Mouse (Mus musculus): ENCODE results near the gene Olfr605. TPM values are rescaled to one million over a fixed set of nuclear protein-coding genes. Genes with fewer than 3 reads are reported as not detected.
"Not testable (repeated sequence)": the region's sequence is repeated elsewhere in the genome, so short reads cannot be mapped to it uniquely, and the experiment has no call there.

The Olfr605 gene
- polyA plus RNA-seq (2015; fragmentation: Nextera tagmentation; extraction: Ambion mirVana): not detected in 2 replicates

GRCm38 (mm10) chr7:103445339-103445738 is at the start of gene Olfr605:
Gene Olfr605, minus strand, starts transcription at chr7:103445439.
- no peak within 1 kb of the TSS for H3K9ac ChIP-seq
- no peaks in the 10 kb centered on the region for H3K4me1 ChIP-seq
- no peaks in the 10 kb centered on the region for H3K9me3 ChIP-seq
- H3K4me3 ChIP-seq: no peak within 1 kb of the TSS
- ATAC-seq (ENCODE audit: low FRiP score, low read depth): no peak
- no peaks in the 10 kb centered on the region for H3K27me3 ChIP-seq
- H3K36me3 ChIP-seq: no peaks in the 10 kb centered on the region
- no peak within 1 kb of the TSS for H3K27ac ChIP-seq
- no peak within 1 kb of the TSS for H3K4me2 ChIP-seq (replicated peaks)
- 92% methylated on average over 1 of the region's 1 CpGs for WGBS

- 87% methylated on average over 9 of the region's 9 CpGs for WGBS
- H3K4me2 ChIP-seq (replicated peaks); H3K27me3 ChIP-seq; H3K4me3 ChIP-seq; H3K27ac ChIP-seq; H3K4me1 ChIP-seq; H3K36me3 ChIP-seq; H3K9ac ChIP-seq; ATAC-seq (ENCODE audit: low FRiP score, low read depth); H3K9me3 ChIP-seq: not testable (repeated sequence)
Observed at GRCm38 (mm10) chr7:103477106-103477505, 31.9 kb upstream of the Olfr605 start.

DNA sequence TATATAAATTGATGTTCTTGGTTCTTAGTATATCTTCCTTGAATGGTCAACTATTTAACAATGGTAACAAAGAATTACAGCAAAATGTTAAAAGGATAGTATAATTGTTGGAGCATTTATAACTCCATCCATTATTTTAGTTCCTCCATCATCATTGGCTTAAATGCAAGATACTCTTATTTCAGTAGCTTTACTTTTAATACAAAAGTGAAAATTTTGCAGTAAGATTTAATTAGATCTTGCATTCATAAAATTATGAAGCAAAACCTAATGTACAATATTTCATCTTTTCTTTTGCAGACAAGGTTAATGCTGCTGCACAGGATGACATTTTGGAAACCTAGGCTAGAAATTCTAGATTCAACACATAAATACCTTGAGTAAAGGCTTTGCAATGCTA is 24.3 kb upstream of the Olfr605 start, which contains the start of gene Olfr608:
TSS of gene Olfr608 (plus strand) at position 301 of the 400 bp plus-strand sequence.
- Histone ChIP-seq H3K4me3 (no peak within 1 kb of the TSS), H3K4me1 (no peaks in the 10 kb centered on the region), H3K4me2 (replicated peaks) (no peak within 1 kb of the TSS), H3K9me3 (no peaks in the 10 kb centered on the region), H3K9ac (no peak within 1 kb of the TSS), H3K36me3 (no peaks in the 10 kb centered on the region), H3K27ac (no peak within 1 kb of the TSS), H3K27me3 (no peaks in the 10 kb centered on the region)
- ATAC-seq (ENCODE audit: low FRiP score, low read depth): no peak

DNA sequence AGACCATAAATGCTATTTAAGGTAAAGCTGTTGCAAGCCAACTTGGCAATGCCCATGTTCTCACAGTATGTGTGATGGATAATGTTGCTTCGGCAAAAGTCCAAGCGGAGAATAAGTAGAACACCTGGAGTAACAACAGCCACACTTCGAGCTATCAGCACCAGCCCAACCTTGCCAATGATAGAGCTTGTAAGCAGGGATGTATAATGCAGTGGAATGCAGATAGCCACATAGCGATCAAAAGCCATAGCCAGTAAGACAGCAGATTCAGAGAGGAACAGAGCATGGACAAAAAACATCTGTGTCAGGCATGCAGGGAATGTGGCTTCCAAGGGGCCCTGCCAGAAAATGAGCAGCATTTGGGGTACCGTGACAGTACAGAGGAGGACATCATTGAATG is 15.4 kb upstream of the Olfr605 start:
- Histone ChIP-seq H3K27me3 (no peaks in the 10 kb centered on the region), H3K4me3 (no peak overlapping the region), H3K9me3 (no peaks in the 10 kb centered on the region), H3K4me2 (replicated peaks) (no peak overlapping the region), H3K36me3 (no peaks in the 10 kb centered on the region), H3K9ac (no peak overlapping the region), H3K4me1 (no peaks in the 10 kb centered on the region), H3K27ac (no peak overlapping the region)
- 90% methylated on average over 5 of the region's 5 CpGs for WGBS
- no peak for ATAC-seq (ENCODE audit: low FRiP score, low read depth)

DNA sequence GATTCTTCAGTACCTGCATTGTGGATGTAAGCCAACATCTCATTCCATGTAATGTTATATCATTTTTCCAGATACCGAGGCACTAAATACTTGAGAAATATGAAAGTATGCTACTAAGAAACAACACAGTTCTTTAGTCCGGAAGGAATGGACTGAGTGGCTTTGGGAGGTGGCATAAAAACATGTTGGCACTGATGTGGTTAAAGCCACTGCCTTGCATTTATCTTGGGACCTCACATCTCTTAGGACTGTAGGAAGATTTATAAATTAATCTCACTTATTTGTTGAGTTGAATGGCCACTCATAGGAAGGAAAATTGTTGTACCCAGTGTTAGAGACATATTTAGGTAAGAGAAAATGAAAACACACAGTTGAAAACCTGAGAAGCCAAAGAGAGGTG is 3.5 kb upstream of the Olfr605 start, which contains the start of gene Olfr606:
TSS of gene Olfr606 (plus strand) at position 301 of the 400 bp plus-strand sequence.
- H3K27me3 ChIP-seq: no peaks in the 10 kb centered on the region
- no peak within 1 kb of the TSS for H3K4me3 ChIP-seq
- no peak within 1 kb of the TSS for H3K27ac ChIP-seq
- H3K9ac ChIP-seq: no peak within 1 kb of the TSS
- no peak for ATAC-seq (ENCODE audit: low FRiP score, low read depth)
- H3K36me3 ChIP-seq: no peaks in the 10 kb centered on the region
- WGBS: 90% methylated on average over 2 of the region's 2 CpGs
- H3K4me1 ChIP-seq: no peaks in the 10 kb centered on the region
- no peaks in the 10 kb centered on the region for H3K9me3 ChIP-seq
- H3K4me2 ChIP-seq (replicated peaks): no peak within 1 kb of the TSS

DNA sequence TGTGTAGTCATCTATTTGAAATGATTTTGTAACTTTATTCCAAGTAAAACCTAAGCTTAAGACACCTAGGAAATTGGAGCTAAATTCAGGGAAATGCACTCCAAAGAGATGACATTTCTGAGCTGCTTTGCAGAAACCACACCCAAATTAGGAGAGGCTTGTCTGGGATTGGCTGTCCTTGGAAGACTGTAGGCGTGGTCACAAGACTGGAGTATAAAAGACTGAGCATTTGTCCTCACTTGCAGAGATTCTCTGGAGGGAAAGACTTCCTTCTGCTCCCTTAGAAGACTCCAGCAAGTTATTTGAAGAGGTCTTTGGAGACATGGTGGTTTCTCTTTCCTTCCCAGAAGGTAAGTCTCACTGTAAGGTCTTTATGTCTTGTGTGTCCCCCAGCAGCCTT is 30.5 kb downstream of the Olfr605 start, which contains the start of gene Usp17lc:
TSS of gene Usp17lc (plus strand) at position 301 of the 400 bp plus-strand sequence.
- ATAC-seq (ENCODE audit: low FRiP score, low read depth); H3K9ac ChIP-seq; H3K4me2 ChIP-seq (replicated peaks); H3K36me3 ChIP-seq; H3K4me1 ChIP-seq; H3K27me3 ChIP-seq; H3K27ac ChIP-seq; H3K4me3 ChIP-seq; H3K9me3 ChIP-seq: not testable (repeated sequence)
- WGBS: 75% methylated on average over 1 of the region's 1 CpGs

DNA sequence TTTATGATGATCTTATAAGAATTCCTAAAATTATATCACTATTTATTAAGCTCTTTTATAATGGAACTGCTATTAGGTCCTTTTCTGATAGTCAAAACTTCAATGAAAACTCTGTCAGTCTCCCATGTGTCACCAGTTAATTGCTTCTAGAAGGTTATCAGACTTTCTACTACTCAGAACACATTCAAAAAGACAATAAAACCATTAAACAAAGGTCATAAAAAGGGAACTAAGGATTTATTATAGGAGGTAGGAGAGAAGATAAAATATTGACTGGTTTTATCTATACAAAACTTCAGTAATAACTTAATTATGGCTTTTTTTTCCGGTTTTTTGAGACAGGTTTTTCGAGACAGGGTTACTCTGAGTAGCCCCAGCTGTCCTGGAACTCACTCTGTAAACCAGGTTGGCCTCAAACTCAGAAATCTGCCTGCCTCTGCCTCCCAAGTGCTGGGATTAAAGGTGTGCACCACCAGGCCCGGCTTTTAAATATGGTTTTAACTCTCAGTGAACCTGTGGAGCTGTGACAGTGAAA is 38.7 kb downstream of the Olfr605 start:
- not testable (repeated sequence) for H3K4me3 ChIP-seq; ATAC-seq (ENCODE audit: low FRiP score, low read depth); H3K36me3 ChIP-seq; H3K27ac ChIP-seq; H3K4me1 ChIP-seq; H3K9ac ChIP-seq; H3K4me2 ChIP-seq (replicated peaks); H3K27me3 ChIP-seq; H3K9me3 ChIP-seq
- WGBS: 76% methylated on average over 3 of the region's 3 CpGs

- Histone ChIP-seq H3K9ac (no peak overlapping the region), H3K27ac (no peak overlapping the region), H3K9me3 (no peaks in the 10 kb centered on the region), H3K27me3 (no peaks in the 10 kb centered on the region), H3K4me1 (no peaks in the 10 kb centered on the region), H3K4me3 (no peak overlapping the region), H3K4me2 (replicated peaks) (no peak overlapping the region), H3K36me3 (no peaks in the 10 kb centered on the region)
- ATAC-seq (ENCODE audit: low FRiP score, low read depth): no peak
- WGBS: 21% methylated on average over 1 of the region's 1 CpGs
Observed at GRCm38 (mm10) chr7:103398981-103399380, 46.3 kb downstream of the Olfr605 start.

DNA sequence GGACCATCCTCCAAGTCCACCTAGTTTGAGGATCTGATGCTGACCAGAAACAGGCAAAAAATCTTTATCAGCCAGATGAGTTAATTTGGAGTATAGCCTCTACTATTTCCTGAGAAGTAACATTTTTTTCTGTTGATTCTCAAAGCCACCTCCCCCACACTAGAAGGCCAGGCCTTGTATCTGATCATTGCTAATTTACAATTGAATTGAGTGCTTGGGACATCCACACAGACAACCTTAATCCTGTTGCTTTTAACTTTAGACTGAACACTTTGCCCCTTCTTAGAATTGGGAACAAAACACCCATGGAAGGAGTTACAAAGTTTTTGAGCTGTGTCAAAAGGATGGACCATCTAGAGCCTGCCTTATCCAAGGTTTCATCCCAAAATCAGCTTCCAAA is 47.5 kb downstream of the Olfr605 start:
- no peaks in the 10 kb centered on the region for H3K9me3 ChIP-seq
- H3K4me1 ChIP-seq: no peaks in the 10 kb centered on the region
- H3K27ac ChIP-seq: no peak overlapping the region
- no peaks in the 10 kb centered on the region for H3K36me3 ChIP-seq
- no peak for ATAC-seq (ENCODE audit: low FRiP score, low read depth)
- no peak overlapping the region for H3K4me3 ChIP-seq
- H3K9ac ChIP-seq: no peak overlapping the region
- H3K4me2 ChIP-seq (replicated peaks): no peak overlapping the region
- H3K27me3 ChIP-seq: no peaks in the 10 kb centered on the region

Small RNA genes within 50 kb of the gene (microRNA-seq; reads per million reads assigned to microRNA genes)
- gene Gm25774: not detected

Other genes starting within 250 kb of the Olfr605 start
- gene Olfr593, start 233.6 kb downstream of the Olfr605 start, polyA plus RNA-seq (2015; fragmentation: Nextera tagmentation; extraction: Ambion mirVana): not detected in 2 replicates
- gene Olfr594, start 228.4 kb downstream of the Olfr605 start, polyA plus RNA-seq (2015; fragmentation: Nextera tagmentation; extraction: Ambion mirVana): not detected in 2 replicates
- not detected in 2 replicates for gene Usp17ld, start 192.9 kb downstream of the Olfr605 start, polyA plus RNA-seq (2015; fragmentation: Nextera tagmentation; extraction: Ambion mirVana)
- gene Olfr596, start 139.8 kb downstream of the Olfr605 start, polyA plus RNA-seq (2015; fragmentation: Nextera tagmentation; extraction: Ambion mirVana): not detected in 2 replicates
- gene Olfr597, start 129.1 kb downstream of the Olfr605 start, polyA plus RNA-seq (2015; fragmentation: Nextera tagmentation; extraction: Ambion mirVana): not detected in 2 replicates
- gene Olfr598, start 121.9 kb downstream of the Olfr605 start, polyA plus RNA-seq (2015; fragmentation: Nextera tagmentation; extraction: Ambion mirVana): not detected in 2 replicates
- gene Olfr599, start 109.5 kb downstream of the Olfr605 start, polyA plus RNA-seq (2015; fragmentation: Nextera tagmentation; extraction: Ambion mirVana): not detected in 2 replicates
- not detected in 2 replicates for gene Olfr600, start 95.8 kb downstream of the Olfr605 start, polyA plus RNA-seq (2015; fragmentation: Nextera tagmentation; extraction: Ambion mirVana)
- not detected in 2 replicates for gene Olfr601, start 82.8 kb downstream of the Olfr605 start, polyA plus RNA-seq (2015; fragmentation: Nextera tagmentation; extraction: Ambion mirVana)
- gene Olfr603, start 59.3 kb downstream of the Olfr605 start, polyA plus RNA-seq (2015; fragmentation: Nextera tagmentation; extraction: Ambion mirVana): not detected in 2 replicates
- not detected in 2 replicates for gene Usp17lc, start 30.4 kb downstream of the Olfr605 start, polyA plus RNA-seq (2015; fragmentation: Nextera tagmentation; extraction: Ambion mirVana)
- not detected in 2 replicates for gene Olfr606, start 3.6 kb upstream of the Olfr605 start, polyA plus RNA-seq (2015; fragmentation: Nextera tagmentation; extraction: Ambion mirVana)
- gene Olfr607, start 18.7 kb upstream of the Olfr605 start, polyA plus RNA-seq (2015; fragmentation: Nextera tagmentation; extraction: Ambion mirVana): not detected in 2 replicates
- not detected in 2 replicates for gene Olfr608, start 24.4 kb upstream of the Olfr605 start, polyA plus RNA-seq (2015; fragmentation: Nextera tagmentation; extraction: Ambion mirVana)
- not detected in 2 replicates for gene Olfr609, start 52.6 kb upstream of the Olfr605 start, polyA plus RNA-seq (2015; fragmentation: Nextera tagmentation; extraction: Ambion mirVana)
- not detected in 2 replicates for gene Olfr610, start 66.7 kb upstream of the Olfr605 start, polyA plus RNA-seq (2015; fragmentation: Nextera tagmentation; extraction: Ambion mirVana)
- not detected in 2 replicates for gene Olfr611, start 75.4 kb upstream of the Olfr605 start, polyA plus RNA-seq (2015; fragmentation: Nextera tagmentation; extraction: Ambion mirVana)
- not detected in 2 replicates for gene Olfr612, start 97.3 kb upstream of the Olfr605 start, polyA plus RNA-seq (2015; fragmentation: Nextera tagmentation; extraction: Ambion mirVana)
- not detected in 2 replicates for gene Olfr613, start 102.6 kb upstream of the Olfr605 start, polyA plus RNA-seq (2015; fragmentation: Nextera tagmentation; extraction: Ambion mirVana)
- not detected in 2 replicates for gene Olfr615, start 110.6 kb upstream of the Olfr605 start, polyA plus RNA-seq (2015; fragmentation: Nextera tagmentation; extraction: Ambion mirVana)
- not detected in 2 replicates for gene Olfr616, start 123.7 kb upstream of the Olfr605 start, polyA plus RNA-seq (2015; fragmentation: Nextera tagmentation; extraction: Ambion mirVana)
- gene Olfr617, start 127.6 kb upstream of the Olfr605 start, polyA plus RNA-seq (2015; fragmentation: Nextera tagmentation; extraction: Ambion mirVana): not detected in 2 replicates
- gene Olfr618, start 144.7 kb upstream of the Olfr605 start, polyA plus RNA-seq (2015; fragmentation: Nextera tagmentation; extraction: Ambion mirVana): not detected in 2 replicates
- gene Olfr619, start 155.1 kb upstream of the Olfr605 start, polyA plus RNA-seq (2015; fragmentation: Nextera tagmentation; extraction: Ambion mirVana): not detected in 2 replicates
- not detected in 2 replicates for gene Olfr620, start 167.1 kb upstream of the Olfr605 start, polyA plus RNA-seq (2015; fragmentation: Nextera tagmentation; extraction: Ambion mirVana)
- not detected in 2 replicates for gene Olfr622, start 197.3 kb upstream of the Olfr605 start, polyA plus RNA-seq (2015; fragmentation: Nextera tagmentation; extraction: Ambion mirVana)
- not detected in 2 replicates for gene Olfr623, start 218.3 kb upstream of the Olfr605 start, polyA plus RNA-seq (2015; fragmentation: Nextera tagmentation; extraction: Ambion mirVana)
- 0.08 TPM in 1 of 2 replicates, not detected in the other for gene Olfr624, start 225.8 kb upstream of the Olfr605 start, polyA plus RNA-seq (2015; fragmentation: Nextera tagmentation; extraction: Ambion mirVana)
- not detected in 2 replicates for gene Olfr625-ps1, start 237.3 kb upstream of the Olfr605 start, polyA plus RNA-seq (2015; fragmentation: Nextera tagmentation; extraction: Ambion mirVana)

Measured in limb, embryonic 13.5 days (tissue).